Mouse (Mus musculus): ENCODE measurements around the gene Gpa33. TPM values are rescaled to one million over a fixed set of nuclear protein-coding genes. Genes with fewer than 3 reads are reported as not detected.
A peak's percentile ranks its signal among the peaks of the same experiment; 100 is the strongest.

Gpa33 gene
- polyA plus RNA-seq, 1 experiment from 2014 or later: not detected

GRCm38 (mm10) chr1:166154162-166155112 lies 24.4 kb downstream of the Gpa33 start:
- H3K9ac ChIP-seq (replicated peaks; ENCODE audit: low read depth, low read length): no peak overlapping the region

DNA sequence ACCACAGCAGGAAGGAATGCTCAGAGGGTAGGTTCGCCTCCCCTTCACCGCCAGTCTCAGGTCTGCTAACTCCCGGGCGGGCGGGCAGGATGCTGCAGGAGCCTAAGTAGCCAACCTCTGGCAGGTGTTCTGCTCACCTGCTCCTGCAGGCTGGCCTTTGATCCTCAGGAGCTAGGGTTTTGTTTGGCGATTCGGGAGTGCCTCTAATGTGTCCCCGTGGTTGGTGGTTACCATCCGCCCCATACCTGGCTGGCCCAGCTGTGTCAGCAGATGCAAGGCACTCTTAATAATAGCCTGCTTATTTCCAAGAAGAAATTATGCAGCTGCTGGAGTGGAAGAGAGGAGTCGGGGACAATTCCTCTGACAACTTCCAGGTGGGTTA lies 25.1 kb downstream of the Gpa33 start:
- Histone ChIP-seq H3K27me3 (ENCODE audit: control insufficient read depth, insufficient read depth, low read length) (peaks cover 9% of the 10 kb centered on the region; the same call in 1 of the 2 replicates), H3K4me2 (ENCODE audit: low read depth, low read length) (no peak overlapping the region), H3K27ac (ENCODE audit: low read depth, low read length) (no peak overlapping the region), H3K9me3 (ENCODE audit: control insufficient read depth, low read length) (no peaks in the 10 kb centered on the region), H3K4me3 (ENCODE audit: low read depth, low read length) (no peak overlapping the region), H3K9ac (replicated peaks; ENCODE audit: low read depth, low read length) (no peak overlapping the region), H3K36me3 (ENCODE audit: control insufficient read depth, insufficient read depth, low read length) (no peaks in the 10 kb centered on the region), H3K4me1 (ENCODE audit: control insufficient read depth, insufficient read depth, low read length) (peaks cover 4% of the 10 kb centered on the region; the same call in 1 of the 2 replicates)
- no peak for ATAC-seq (ENCODE audit: low read depth)
- 54% methylated on average over 10 of the region's 10 CpGs for WGBS

More at GRCm38 (mm10) chr1:166154162-166155112, 24.4 kb downstream of the Gpa33 start:
- ATAC-seq (ENCODE audit: low read depth): peak; percentile 71; the same call in 1 of the 2 replicates
- H3K9me3 ChIP-seq (ENCODE audit: control insufficient read depth, low read length): no peaks in the 10 kb centered on the region
- WGBS: 16% methylated on average over 29 of the region's 29 CpGs
- no peak overlapping the region for H3K27ac ChIP-seq (ENCODE audit: low read depth, low read length)
- no peak overlapping the region for H3K4me3 ChIP-seq (ENCODE audit: low read depth, low read length)
- H3K36me3 ChIP-seq (ENCODE audit: control insufficient read depth, insufficient read depth, low read length): no peaks in the 10 kb centered on the region
- peaks cover 9% of the 10 kb centered on the region; the same call in 1 of the 2 replicates for H3K27me3 ChIP-seq (ENCODE audit: control insufficient read depth, insufficient read depth, low read length)
- H3K4me2 ChIP-seq (ENCODE audit: low read depth, low read length): no peak overlapping the region
- H3K4me1 ChIP-seq (ENCODE audit: control insufficient read depth, insufficient read depth, low read length): peaks cover 4% of the 10 kb centered on the region; the same call in 1 of the 2 replicates

DNA sequence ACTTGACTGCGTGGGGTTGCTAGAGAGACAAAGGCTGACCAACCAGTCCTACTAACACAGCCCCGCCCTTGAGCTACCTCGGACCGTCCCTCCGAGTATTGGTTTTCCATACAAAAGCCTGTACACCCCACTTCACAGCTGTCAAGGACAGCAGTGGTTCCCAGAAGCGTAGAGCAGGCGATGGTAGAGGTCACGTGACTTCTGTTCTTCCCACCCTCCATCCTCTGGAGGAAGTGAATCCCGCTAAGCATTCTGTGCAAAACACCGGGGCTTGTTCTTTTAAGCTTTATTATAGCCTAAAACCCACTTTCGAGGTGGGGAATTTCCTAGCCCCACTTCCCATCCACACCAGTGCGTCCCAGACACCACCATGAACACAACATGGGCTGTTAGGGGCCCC lies 27.7 kb downstream of the Gpa33 start:
- Histone ChIP-seq H3K9ac (replicated peaks; ENCODE audit: low read depth, low read length) (no peak overlapping the region), H3K4me3 (ENCODE audit: low read depth, low read length) (no peak overlapping the region), H3K36me3 (ENCODE audit: control insufficient read depth, insufficient read depth, low read length) (no peaks in the 10 kb centered on the region), H3K4me1 (ENCODE audit: control insufficient read depth, insufficient read depth, low read length) (no peaks in the 10 kb centered on the region), H3K4me2 (ENCODE audit: low read depth, low read length) (no peak overlapping the region), H3K9me3 (ENCODE audit: control insufficient read depth, low read length) (no peaks in the 10 kb centered on the region), H3K27me3 (ENCODE audit: control insufficient read depth, insufficient read depth, low read length) (peaks cover 9% of the 10 kb centered on the region; the same call in 1 of the 2 replicates), H3K27ac (ENCODE audit: low read depth, low read length) (no peak overlapping the region)
- WGBS: 82% methylated on average over 12 of the region's 12 CpGs
- ATAC-seq (ENCODE audit: low read depth): no peak

GRCm38 (mm10) chr1:166158664-166159063 lies 28.6 kb downstream of the Gpa33 start:
- H3K36me3 ChIP-seq (ENCODE audit: control insufficient read depth, insufficient read depth, low read length): no peaks in the 10 kb centered on the region
- no peak overlapping the region for H3K9ac ChIP-seq (replicated peaks; ENCODE audit: low read depth, low read length)
- H3K27me3 ChIP-seq (ENCODE audit: control insufficient read depth, insufficient read depth, low read length): peaks cover 9% of the 10 kb centered on the region; the same call in 1 of the 2 replicates
- no peak overlapping the region for H3K4me2 ChIP-seq (ENCODE audit: low read depth, low read length)
- no peak overlapping the region for H3K4me3 ChIP-seq (ENCODE audit: low read depth, low read length)
- WGBS: 68% methylated on average over 9 of the region's 9 CpGs
- no peaks in the 10 kb centered on the region for H3K4me1 ChIP-seq (ENCODE audit: control insufficient read depth, insufficient read depth, low read length)
- ATAC-seq (ENCODE audit: low read depth): no peak
- H3K9me3 ChIP-seq (ENCODE audit: control insufficient read depth, low read length): no peaks in the 10 kb centered on the region
- H3K27ac ChIP-seq (ENCODE audit: low read depth, low read length): no peak overlapping the region

GRCm38 (mm10) chr1:166160111-166160510 lies 30.1 kb downstream of the Gpa33 start:
- H3K4me2 ChIP-seq (ENCODE audit: low read depth, low read length): peak overlapping the region; percentile 48
- ATAC-seq (ENCODE audit: low read depth): no peak
- H3K36me3 ChIP-seq (ENCODE audit: control insufficient read depth, insufficient read depth, low read length): no peaks in the 10 kb centered on the region
- H3K4me1 ChIP-seq (ENCODE audit: control insufficient read depth, insufficient read depth, low read length): no peaks in the 10 kb centered on the region
- H3K27ac ChIP-seq (ENCODE audit: low read depth, low read length): no peak overlapping the region
- H3K9ac ChIP-seq (replicated peaks; ENCODE audit: low read depth, low read length): no peak overlapping the region
- 64% methylated on average over 5 of the region's 5 CpGs for WGBS
- no peak overlapping the region for H3K4me3 ChIP-seq (ENCODE audit: low read depth, low read length)
- no peaks in the 10 kb centered on the region for H3K9me3 ChIP-seq (ENCODE audit: control insufficient read depth, low read length)
- peaks cover 3% of the 10 kb centered on the region; the same call in 1 of the 2 replicates for H3K27me3 ChIP-seq (ENCODE audit: control insufficient read depth, insufficient read depth, low read length)

- WGBS: 20% methylated on average over 24 of the region's 24 CpGs
- Histone ChIP-seq H3K9me3 (ENCODE audit: control insufficient read depth, low read length) (no peaks in the 10 kb centered on the region), H3K36me3 (ENCODE audit: control insufficient read depth, insufficient read depth, low read length) (no peaks in the 10 kb centered on the region), H3K4me3 (ENCODE audit: low read depth, low read length) (no peak overlapping the region), H3K27me3 (ENCODE audit: control insufficient read depth, insufficient read depth, low read length) (no peaks in the 10 kb centered on the region), H3K27ac (ENCODE audit: low read depth, low read length) (no peak overlapping the region), H3K9ac (replicated peaks; ENCODE audit: low read depth, low read length) (no peak overlapping the region), H3K4me1 (ENCODE audit: control insufficient read depth, insufficient read depth, low read length) (no peaks in the 10 kb centered on the region), H3K4me2 (ENCODE audit: low read depth, low read length) (peak overlapping the region; percentile 48)
- peak; percentile 78 for ATAC-seq (ENCODE audit: low read depth)
Observed at GRCm38 (mm10) chr1:166160569-166161445, 30.8 kb downstream of the Gpa33 start.

DNA sequence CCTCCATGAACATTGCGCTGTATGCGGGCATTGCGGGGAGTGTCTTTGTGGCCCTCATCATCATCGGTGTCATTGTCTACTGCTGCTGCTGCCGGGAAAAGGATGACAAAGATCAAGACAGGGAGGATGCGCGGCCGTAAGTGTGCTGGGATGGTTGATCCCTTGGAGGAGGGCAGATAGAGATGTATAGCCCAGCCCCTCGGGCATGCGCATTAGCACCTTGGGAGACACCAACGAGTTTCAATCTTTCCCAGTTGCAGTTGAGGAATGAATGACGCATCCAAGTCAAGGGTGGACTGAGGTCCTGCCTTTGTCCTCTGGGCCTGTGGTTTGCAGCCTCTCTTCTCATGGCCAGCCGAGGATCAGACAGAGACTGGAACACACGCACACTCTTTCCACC lies 34.5 kb downstream of the Gpa33 start:
- Histone ChIP-seq H3K9ac (replicated peaks; ENCODE audit: low read depth, low read length) (no peak overlapping the region), H3K36me3 (ENCODE audit: control insufficient read depth, insufficient read depth, low read length) (no peaks in the 10 kb centered on the region), H3K9me3 (ENCODE audit: control insufficient read depth, low read length) (no peaks in the 10 kb centered on the region), H3K27ac (ENCODE audit: low read depth, low read length) (no peak overlapping the region), H3K4me2 (ENCODE audit: low read depth, low read length) (no peak overlapping the region), H3K4me3 (ENCODE audit: low read depth, low read length) (no peak overlapping the region), H3K27me3 (ENCODE audit: control insufficient read depth, insufficient read depth, low read length) (no peaks in the 10 kb centered on the region), H3K4me1 (ENCODE audit: control insufficient read depth, insufficient read depth, low read length) (no peaks in the 10 kb centered on the region)
- no peak for ATAC-seq (ENCODE audit: low read depth)
- 90% methylated on average over 14 of the region's 14 CpGs for WGBS

DNA sequence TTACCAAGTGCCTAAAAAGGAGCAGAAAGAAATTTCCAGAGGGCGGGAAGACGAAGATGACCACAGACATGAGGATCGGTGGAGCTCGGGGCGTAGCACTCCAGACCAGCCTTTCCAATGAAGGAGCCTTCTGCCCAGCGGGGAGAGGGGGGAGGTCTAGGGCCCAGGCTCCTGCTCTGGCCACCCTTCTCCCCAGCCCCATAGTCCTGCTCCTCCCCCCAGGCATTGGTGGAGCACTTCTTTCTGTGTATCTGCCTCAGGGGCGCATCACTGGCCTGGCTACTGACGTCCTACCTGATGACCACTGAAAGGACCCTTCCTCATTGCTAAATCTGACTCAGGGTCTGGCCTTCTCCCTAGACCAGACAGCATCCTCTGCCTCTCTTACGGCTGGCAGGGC lies 35.1 kb downstream of the Gpa33 start:
- 87% methylated on average over 9 of the region's 9 CpGs for WGBS
- Histone ChIP-seq H3K4me2 (ENCODE audit: low read depth, low read length) (no peak overlapping the region), H3K9me3 (ENCODE audit: control insufficient read depth, low read length) (no peaks in the 10 kb centered on the region), H3K9ac (replicated peaks; ENCODE audit: low read depth, low read length) (no peak overlapping the region), H3K36me3 (ENCODE audit: control insufficient read depth, insufficient read depth, low read length) (no peaks in the 10 kb centered on the region), H3K4me3 (ENCODE audit: low read depth, low read length) (no peak overlapping the region), H3K4me1 (ENCODE audit: control insufficient read depth, insufficient read depth, low read length) (no peaks in the 10 kb centered on the region), H3K27me3 (ENCODE audit: control insufficient read depth, insufficient read depth, low read length) (no peaks in the 10 kb centered on the region), H3K27ac (ENCODE audit: low read depth, low read length) (no peak overlapping the region)
- ATAC-seq (ENCODE audit: low read depth): no peak
